Mouse (Mus musculus) liver, adult 2 months (tissue): ENCODE measurements around the gene Ehbp1. TPM values are rescaled to one million over a fixed set of nuclear protein-coding genes. Genes with fewer than 3 reads are reported as not detected.

Experiments
- DNase-seq: peaks from one replicate; pipeline ENCODE4 v3.0.0-alpha.2; 2011; ENCODE audit warnings: low read depth, low spot score; ENCODE audit errors: extremely low read depth
- H3K27ac ChIP-seq: fragments of 200-500 bp; replicated peaks from 2 replicates; pipeline ENCODE4 v1.5.1; 2012; ENCODE audit warnings: low read depth, mild to moderate bottlenecking, control low read depth, inconsistent platforms, low read length; ENCODE audit not compliant: insufficient read depth
- H3K27me3 ChIP-seq: fragments of 200-500 bp; 2 replicates; pipeline ENCODE4 v1.6.1; 2012; ENCODE audit warnings: mild to moderate bottlenecking, moderate library complexity, low read length, inconsistent platforms; ENCODE audit not compliant: control insufficient read depth, insufficient read depth
- H3K36me3 ChIP-seq: fragments of 200-500 bp; 2 replicates; pipeline ENCODE4 v1.6.1; 2012; ENCODE audit warnings: low read length, inconsistent platforms; ENCODE audit not compliant: control insufficient read depth, insufficient read depth
- H3K4me1 ChIP-seq: fragments of 200-500 bp; 2 replicates; pipeline ENCODE4 v1.6.1; 2011; ENCODE audit warnings: low read length; ENCODE audit not compliant: control insufficient read depth, insufficient read depth
- H3K4me3 ChIP-seq: fragments of 200-500 bp; 2 replicates; pipeline ENCODE4 v1.5.1; 2011; ENCODE audit warnings: low read depth, mild to moderate bottlenecking, control low read depth, low read length, moderate library complexity; ENCODE audit not compliant: insufficient read depth
- H3K79me2 ChIP-seq: fragments of 200-500 bp; 2 replicates; pipeline ENCODE4 v1.6.1; 2012; ENCODE audit warnings: inconsistent platforms, mild to moderate bottlenecking, low read length, moderate library complexity; ENCODE audit not compliant: control insufficient read depth, insufficient read depth
- H3K9ac ChIP-seq: fragments of 200-500 bp; 2 replicates; pipeline ENCODE4 v1.6.1; 2012; ENCODE audit warnings: low read depth, mild to moderate bottlenecking, control low read depth, inconsistent platforms, low read length
- CTCF ChIP-seq: fragments of 200-500 bp; IDR thresholded peaks from 2 replicates; pipeline ENCODE4 v1.5.1; 2011; ENCODE audit warnings: low read depth, low read length, control low read depth
- POLR2A ChIP-seq: fragments of 200-500 bp; IDR thresholded peaks from 2 replicates; pipeline ENCODE4 v1.6.1; 2011; ENCODE audit warnings: low read length, control low read depth; ENCODE audit not compliant: insufficient read depth; ENCODE audit errors: extremely low read depth
- WGBS: fragments of 180-500 bp; shearing (Covaris S2); methylation state at CpG from one replicate; pipeline ENCODE4 v1.1.7; 2018; 5-methylcytosine and 5-hydroxymethylcytosine counted together
- polyA plus RNA-seq: library from polyadenylated mRNA; depleted of rRNA; stranded (reverse); fragments of >200 nt; gene quantifications from 2 replicates; pipeline ENCODE4 v1.2.3, GENCODE M21; 2012
- total RNA-seq: library from RNA; depleted of rRNA; stranded (reverse); fragments of >200 nt; gene quantifications from 2 replicates; pipeline ENCODE4 v1.2.3, GENCODE M21; 2014

The Ehbp1 gene
- total and polyA plus RNA-seq, 2 experiments = 1.3 to 9.5 TPM

- Histone ChIP-seq H3K4me3 (no peak overlapping the region), H3K27ac (no peak overlapping the region), H3K79me2 (no peaks in the 10 kb centered on the region; the same call in 1 of the 2 replicates), H3K36me3 (peaks cover 12% of the 10 kb centered on the region), H3K27me3 (no peaks in the 10 kb centered on the region), H3K9ac (no peak overlapping the region), H3K4me1 (no peaks in the 10 kb centered on the region)
- WGBS = 91% methylated on average over 6 of the region's 6 CpGs
- DNase-seq = no peak
- no peak for TF ChIP-seq POLR2A
- no peak for TF ChIP-seq CTCF
Measured at GRCm38 (mm10) chr11:22170962-22171638, 171.0 kb downstream of the Ehbp1 start.

GRCm38 (mm10) chr11:22157882-22158281 is 184.2 kb downstream of the Ehbp1 start:
- TF ChIP-seq CTCF = no peak
- no peak for TF ChIP-seq POLR2A

DNA sequence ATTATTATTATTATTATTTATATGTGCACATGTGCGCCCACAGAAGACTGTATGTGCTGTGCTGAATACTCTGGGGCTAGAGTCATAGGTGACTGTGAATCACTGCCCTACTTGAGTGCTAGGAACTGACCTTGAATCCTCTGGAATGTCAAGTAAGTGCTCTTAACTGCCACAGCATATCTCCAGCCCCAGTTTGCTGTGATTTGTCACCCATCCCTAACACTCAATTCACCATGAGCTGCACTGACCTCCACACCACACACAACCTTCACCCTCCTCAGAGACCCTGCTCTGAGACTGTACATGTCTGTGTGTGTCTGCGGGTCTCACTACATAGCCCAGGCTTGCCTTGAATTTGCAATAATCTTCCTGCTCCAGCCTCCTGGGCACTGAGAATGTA is 185.9 kb downstream of the Ehbp1 start:
- H3K4me1 ChIP-seq = no peaks in the 10 kb centered on the region
- DNase-seq = no peak
- H3K9ac ChIP-seq = no peak overlapping the region
- no peak overlapping the region for H3K4me3 ChIP-seq
- no peak overlapping the region for H3K27ac ChIP-seq
- no peaks in the 10 kb centered on the region for H3K79me2 ChIP-seq
- H3K27me3 ChIP-seq = no peaks in the 10 kb centered on the region
- TF ChIP-seq CTCF (no peak), POLR2A (no peak)
- peaks cover 3% of the 10 kb centered on the region; the same call in 1 of the 2 replicates for H3K36me3 ChIP-seq
- 98% methylated on average over 2 of the region's 2 CpGs for WGBS

More at GRCm38 (mm10) chr11:22157882-22158281, 184.2 kb downstream of the Ehbp1 start:
- Histone ChIP-seq H3K27me3 (no peaks in the 10 kb centered on the region), H3K4me1 (no peaks in the 10 kb centered on the region), H3K36me3 (no peaks in the 10 kb centered on the region; the same call in 1 of the 2 replicates), H3K27ac (no peak overlapping the region), H3K9ac (no peak overlapping the region), H3K4me3 (no peak overlapping the region), H3K79me2 (no peaks in the 10 kb centered on the region)
- no peak for DNase-seq
- WGBS = 94% methylated on average over 4 of the region's 4 CpGs

DNA sequence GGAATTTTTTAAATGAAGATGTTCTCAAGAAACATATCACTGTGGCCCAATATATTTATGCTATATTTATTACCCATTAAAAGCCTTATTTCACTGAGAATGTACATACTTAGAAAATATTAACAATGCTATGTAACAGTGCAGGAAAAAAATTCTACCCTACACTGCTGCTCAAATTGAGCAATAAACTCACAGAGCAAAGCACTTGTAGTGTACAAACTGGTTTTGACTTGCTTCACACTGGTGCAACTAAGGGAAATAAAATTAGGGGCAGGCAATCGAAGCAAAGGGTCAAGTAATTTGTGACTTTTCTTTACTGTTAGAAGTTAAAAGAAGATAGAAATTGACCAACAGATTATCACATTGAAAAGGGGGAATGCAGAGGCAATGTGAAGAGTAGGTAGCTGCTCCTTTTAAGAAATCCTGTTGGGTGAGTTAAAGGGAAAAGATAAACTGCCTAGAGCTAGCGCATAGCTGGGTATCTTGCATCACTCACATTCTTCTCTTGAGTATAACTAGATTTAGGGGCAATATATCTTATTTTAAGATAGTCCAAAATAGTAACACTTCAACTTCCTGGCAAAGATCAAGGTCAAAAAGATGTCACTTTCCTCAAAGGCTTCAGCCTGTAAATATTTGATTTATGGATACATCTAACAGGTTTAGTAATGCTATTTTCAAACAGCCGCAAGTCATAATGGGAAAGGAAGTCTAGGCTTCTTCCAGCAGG is 186.6 kb downstream of the Ehbp1 start:
- Histone ChIP-seq H3K27me3 (no peaks in the 10 kb centered on the region), H3K36me3 (peaks cover 6% of the 10 kb centered on the region; the same call in 1 of the 2 replicates), H3K4me3 (no peak overlapping the region), H3K4me1 (no peaks in the 10 kb centered on the region), H3K79me2 (no peaks in the 10 kb centered on the region), H3K9ac (no peak overlapping the region), H3K27ac (no peak overlapping the region)
- DNase-seq = no peak
- TF ChIP-seq CTCF (no peak), POLR2A (no peak)
- 84% methylated on average over 3 of the region's 3 CpGs for WGBS

GRCm38 (mm10) chr11:22154501-22155294 is 187.4 kb downstream of the Ehbp1 start:
- no peak for DNase-seq
- H3K79me2 ChIP-seq = no peaks in the 10 kb centered on the region; the same call in 1 of the 2 replicates
- H3K27ac ChIP-seq = no peak overlapping the region
- TF ChIP-seq POLR2A = no peak
- no peak for TF ChIP-seq CTCF
- H3K27me3 ChIP-seq = no peaks in the 10 kb centered on the region
- H3K9ac ChIP-seq = no peak overlapping the region
- peaks cover 6% of the 10 kb centered on the region; the same call in 1 of the 2 replicates for H3K36me3 ChIP-seq
- no peaks in the 10 kb centered on the region for H3K4me1 ChIP-seq
- 89% methylated on average over 9 of the region's 9 CpGs for WGBS
- no peak overlapping the region for H3K4me3 ChIP-seq
